Mouse (Mus musculus): ENCODE measurements around the gene Stub1. TPM values are rescaled to one million over a fixed set of nuclear protein-coding genes. Genes with fewer than 3 reads are reported as not detected.

Gene Stub1
- polyA plus RNA-seq, 1 experiment = 215 TPM

Other genes starting within 250 kb of the Stub1 start
- gene Gng13, start 116.2 kb downstream of the Stub1 start, polyA plus RNA-seq (2012; rRNA removed) = 2.7 and 3.5 TPM in 2 replicates
- 12.0 and 22.1 TPM in 2 replicates for gene Chtf18, start 106.0 kb downstream of the Stub1 start, polyA plus RNA-seq (2012; rRNA removed)
- gene Rpusd1, start 105.7 kb downstream of the Stub1 start, polyA plus RNA-seq (2012; rRNA removed) = 82.3 and 86.0 TPM in 2 replicates
- 0.94 and 1.2 TPM in 2 replicates for gene Mslnl, start 97.4 kb downstream of the Stub1 start, polyA plus RNA-seq (2012; rRNA removed)
- gene Msln, start 79.0 kb downstream of the Stub1 start, polyA plus RNA-seq (2012; rRNA removed) = 33.2 and 39.7 TPM in 2 replicates
- 24.6 and 29.5 TPM in 2 replicates for gene Narfl, start 59.6 kb downstream of the Stub1 start, polyA plus RNA-seq (2012; rRNA removed)
- 86.4 and 90.9 TPM in 2 replicates for gene Haghl, start 47.7 kb downstream of the Stub1 start, polyA plus RNA-seq (2012; rRNA removed)
- gene Ccdc78, start 46.8 kb downstream of the Stub1 start, polyA plus RNA-seq (2012; rRNA removed) = 17.5 and 18.6 TPM in 2 replicates
- gene Fam173a, start 40.5 kb downstream of the Stub1 start, polyA plus RNA-seq (2012; rRNA removed) = 159 and 201 TPM in 2 replicates
- 2.5 TPM in 1 of 2 replicates, not detected in the other for gene AC134908.4, start 37.7 kb downstream of the Stub1 start, polyA plus RNA-seq (2012; rRNA removed)
- 100 and 135 TPM in 2 replicates for gene Metrn, start 36.3 kb downstream of the Stub1 start, polyA plus RNA-seq (2012; rRNA removed)
- gene Fbxl16, start 24.3 kb downstream of the Stub1 start, polyA plus RNA-seq (2012; rRNA removed) = 5.4 and 6.6 TPM in 2 replicates
- gene Wdr24, start 9.8 kb downstream of the Stub1 start, polyA plus RNA-seq (2012; rRNA removed) = 58.5 and 62.1 TPM in 2 replicates
- gene Jmjd8, start 4.5 kb downstream of the Stub1 start, polyA plus RNA-seq (2012; rRNA removed) = 68.4 and 97.3 TPM in 2 replicates
- 62.2 and 86.4 TPM in 2 replicates for gene Rhbdl1, start 3.9 kb upstream of the Stub1 start, polyA plus RNA-seq (2012; rRNA removed)
- 92.8 and 93.1 TPM in 2 replicates for gene Gm20683, start 8.4 kb upstream of the Stub1 start, polyA plus RNA-seq (2012; rRNA removed)
- gene Rhot2, start 11.4 kb upstream of the Stub1 start, polyA plus RNA-seq (2012; rRNA removed) = 128 and 135 TPM in 2 replicates
- gene Wdr90, start 28.1 kb upstream of the Stub1 start, polyA plus RNA-seq (2012; rRNA removed) = 96.6 and 108 TPM in 2 replicates
- gene Mcrip2, start 35.4 kb upstream of the Stub1 start, polyA plus RNA-seq (2012; rRNA removed) = 280 and 319 TPM in 2 replicates
- gene Mettl26, start 41.7 kb upstream of the Stub1 start, polyA plus RNA-seq (2012; rRNA removed) = 252 TPM in 2 replicates
- gene Wfikkn1, start 47.5 kb upstream of the Stub1 start, polyA plus RNA-seq (2012; rRNA removed) = 2.3 and 3.1 TPM in 2 replicates
- 55.7 and 59.0 TPM in 2 replicates for gene Rab40c, start 86.3 kb upstream of the Stub1 start, polyA plus RNA-seq (2012; rRNA removed)
- 167 and 173 TPM in 2 replicates for gene Pigq, start 111.5 kb upstream of the Stub1 start, polyA plus RNA-seq (2012; rRNA removed)
- 30.0 and 56.2 TPM in 2 replicates for gene Nhlrc4, start 111.6 kb upstream of the Stub1 start, polyA plus RNA-seq (2012; rRNA removed)
- gene A930017K11Rik, start 119.2 kb upstream of the Stub1 start, polyA plus RNA-seq (2012; rRNA removed) = 0.11 and 0.17 TPM in 2 replicates
- 76.4 and 78.9 TPM in 2 replicates for gene Capn15, start 152.4 kb upstream of the Stub1 start, polyA plus RNA-seq (2012; rRNA removed)
- 38.3 and 41.6 TPM in 2 replicates for gene Rab11fip3, start 236.2 kb upstream of the Stub1 start, polyA plus RNA-seq (2012; rRNA removed)